Mouse (Mus musculus): ENCODE results near the gene Gm20431.

DNA sequence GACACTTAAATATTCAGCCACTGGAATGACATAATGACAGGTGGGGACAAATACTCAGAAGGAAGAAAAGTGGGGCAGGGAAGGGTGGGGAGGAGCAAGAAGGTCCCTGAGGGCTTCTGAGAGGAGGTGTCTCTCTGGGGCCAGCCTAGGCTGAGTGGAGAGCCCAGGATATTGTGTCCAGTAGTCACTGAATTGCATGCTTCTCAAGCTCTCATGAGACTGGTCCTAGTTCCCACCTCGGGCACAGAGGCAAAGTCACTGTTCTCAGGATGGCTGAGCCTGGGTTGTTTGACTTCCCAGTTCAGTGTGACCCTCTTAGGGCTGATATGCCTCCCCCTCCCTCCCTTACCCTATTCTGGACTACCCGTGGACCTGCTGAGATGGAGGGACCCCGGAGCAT is 31.5 kb upstream of the Gm20431 start:
- TF ChIP-seq CTCF (IDR thresholded peaks at IDR 0.05; ENCODE audit: insufficient read depth, low read length) (no peak), POLR2A (IDR thresholded peaks at IDR 0.05; ENCODE audit: borderline replicate concordance, extremely low read depth, low read depth, low read length) (no peak)

Data from lung, adult 2 months (tissue).